Mouse (Mus musculus) MEL (cell line): ENCODE measurements around the gene Nol6. TPM values are rescaled to one million over a fixed set of nuclear protein-coding genes. Genes with fewer than 3 reads are reported as not detected.

Experiments
- DNase-seq: peaks from one replicate; pipeline ENCODE4 v3.0.0; 2011; ENCODE audit warnings: low read depth, low spot score
- H3K27ac ChIP-seq: 2 replicates; pipeline ENCODE4 v1.5.1; 2012; ENCODE audit warnings: low read depth, mild to moderate bottlenecking, control low read depth, low read length, moderate library complexity; ENCODE audit not compliant: control insufficient read depth
- H3K27me3 ChIP-seq, 2 experiments: fragments of 150-350 bp in 1 of 2; sonication (generic) in 1 of 2; 2 replicates each; pipeline ENCODE4 v1.6.1; 2012; ENCODE audit warnings: low read length in 2 of 2, mild to moderate bottlenecking in 2 of 2, improper control_type of control experiment in 1 of 2, moderate library complexity in 1 of 2; ENCODE audit not compliant: insufficient read depth in 2 of 2, control insufficient read depth in 1 of 2
- H3K36me3 ChIP-seq, 2 experiments: 2 replicates each; pipeline ENCODE4 v1.6.1; 2012 to 2014; ENCODE audit warnings: low read length in 2 of 2, improper control_type of control experiment in 1 of 2, inconsistent platforms in 1 of 2, mild to moderate bottlenecking in 1 of 2; ENCODE audit not compliant: insufficient read depth in 2 of 2, control insufficient read depth in 1 of 2
- H3K4me1 ChIP-seq, 2 experiments: fragments of 150-350 bp in 1 of 2; sonication (generic) in 1 of 2; 2 replicates each; pipeline ENCODE4 v1.6.1; 2012; ENCODE audit warnings: low read length in 2 of 2, improper control_type of control experiment in 1 of 2, mild to moderate bottlenecking in 1 of 2; ENCODE audit not compliant: insufficient read depth in 2 of 2, control insufficient read depth in 1 of 2
- H3K4me3 ChIP-seq, 2 experiments: fragments of 150-350 bp in 1 of 2; sonication (generic) in 1 of 2; 2 replicates each; pipeline ENCODE4 v1.5.1; 2012; ENCODE audit warnings: low read depth in 2 of 2, low read length in 2 of 2, mild to moderate bottlenecking in 2 of 2, moderate library complexity in 2 of 2, control low read depth in 1 of 2, improper control_type of control experiment in 1 of 2; ENCODE audit not compliant: control insufficient read depth in 1 of 2, insufficient read depth in 1 of 2
- H3K79me2 ChIP-seq: 2 replicates; pipeline ENCODE4 v1.6.1; 2012; ENCODE audit warnings: mild to moderate bottlenecking, low read length, moderate library complexity; ENCODE audit not compliant: control insufficient read depth, poor library complexity, insufficient read depth
- H3K9ac ChIP-seq: 2 replicates; pipeline ENCODE4 v1.6.1; 2012; ENCODE audit warnings: low read depth, mild to moderate bottlenecking, control low read depth, low read length, moderate library complexity; ENCODE audit not compliant: control insufficient read depth, poor library complexity, severe bottlenecking
- H3K9me3 ChIP-seq: fragments of 150-350 bp; sonication (generic); replicated peaks from 2 replicates; pipeline ENCODE4 v1.6.1; 2012; ENCODE audit warnings: mild to moderate bottlenecking, low read length, improper control_type of control experiment, moderate library complexity; ENCODE audit not compliant: insufficient read depth
- CHD1 ChIP-seq: IDR thresholded peaks from 2 replicates; pipeline ENCODE4 v1.6.1; 2012; ENCODE audit warnings: low read depth, mild to moderate bottlenecking, inconsistent platforms, low read length, improper control_type of control experiment
- CHD2 ChIP-seq: IDR thresholded peaks from 2 replicates; pipeline ENCODE4 v1.6.1; 2011; ENCODE audit warnings: low read length, improper control_type of control experiment
- ELF1 ChIP-seq: IDR thresholded peaks from 2 replicates; pipeline ENCODE4 v1.6.1; 2014; ENCODE audit warnings: low read depth, mild to moderate bottlenecking, inconsistent platforms, low read length, improper control_type of control experiment, moderate library complexity
- ETS1 ChIP-seq: IDR thresholded peaks from 2 replicates; pipeline ENCODE4 v1.6.1; 2012; ENCODE audit warnings: low read depth, mild to moderate bottlenecking, inconsistent platforms, low read length, improper control_type of control experiment, moderate library complexity
- GABPA ChIP-seq: IDR thresholded peaks from 2 replicates; pipeline ENCODE4 v1.6.1; 2012; ENCODE audit warnings: low read depth, mild to moderate bottlenecking, inconsistent platforms, low read length, improper control_type of control experiment, moderate library complexity
- HCFC1 ChIP-seq: IDR thresholded peaks from 2 replicates; pipeline ENCODE4 v1.6.1; 2012; ENCODE audit warnings: low read depth, mild to moderate bottlenecking, inconsistent platforms, low read length, improper control_type of control experiment, moderate library complexity
- MAX ChIP-seq: IDR thresholded peaks from 2 replicates; pipeline ENCODE4 v1.6.1; 2011; ENCODE audit warnings: low read length, improper control_type of control experiment
- MEF2A ChIP-seq: IDR thresholded peaks from 2 replicates; pipeline ENCODE4 v1.6.1; 2014; ENCODE audit warnings: low read depth, mild to moderate bottlenecking, inconsistent platforms, low read length, improper control_type of control experiment; ENCODE audit not compliant: poor library complexity, insufficient replicate concordance, severe bottlenecking; ENCODE audit errors: extremely low read depth
- MYB ChIP-seq: IDR thresholded peaks from 2 replicates; pipeline ENCODE4 v1.6.1; 2011; ENCODE audit warnings: mild to moderate bottlenecking, low read depth, low read length, improper control_type of control experiment
- MYC ChIP-seq: IDR thresholded peaks from 2 replicates; pipeline ENCODE4 v1.6.1; 2011; ENCODE audit warnings: low read depth, mild to moderate bottlenecking, low read length, improper control_type of control experiment, moderate library complexity
- NRF1 ChIP-seq: IDR thresholded peaks from 2 replicates; pipeline ENCODE4 v1.6.1; 2014; ENCODE audit warnings: low read depth, mild to moderate bottlenecking, inconsistent platforms, low read length, improper control_type of control experiment, moderate library complexity; ENCODE audit not compliant: poor library complexity, insufficient read depth, severe bottlenecking
- POLR2A ChIP-seq, 2 experiments: IDR thresholded peaks; 2 replicates each; pipeline ENCODE4 v1.6.1; 2011 to 2012; ENCODE audit warnings: low read length in 2 of 2, mild to moderate bottlenecking in 2 of 2, control low read depth in 1 of 2, improper control_type of control experiment in 1 of 2, low read depth in 1 of 2, moderate library complexity in 1 of 2; ENCODE audit not compliant: control insufficient read depth in 1 of 2, insufficient read depth in 1 of 2, poor library complexity in 1 of 2
- RAD21 ChIP-seq: IDR thresholded peaks from 2 replicates; pipeline ENCODE4 v1.6.1; 2011; ENCODE audit warnings: mild to moderate bottlenecking, low read depth, low read length, improper control_type of control experiment
- RCOR1 ChIP-seq: IDR thresholded peaks from 2 replicates; pipeline ENCODE4 v1.6.1; 2012; ENCODE audit warnings: low read depth, mild to moderate bottlenecking, inconsistent platforms, low read length, improper control_type of control experiment
- SIN3A ChIP-seq: IDR thresholded peaks from 2 replicates; pipeline ENCODE4 v1.6.1; 2012; ENCODE audit warnings: low read length, improper control_type of control experiment, inconsistent platforms
- SMC3 ChIP-seq: IDR thresholded peaks from 2 replicates; pipeline ENCODE4 v1.6.1; 2011; ENCODE audit warnings: low read depth, low read length, improper control_type of control experiment
- USF2 ChIP-seq, 2 experiments: IDR thresholded peaks; 2 replicates each; pipeline ENCODE4 v1.6.1; 2011 to 2012; ENCODE audit warnings: improper control_type of control experiment in 2 of 2, low read length in 2 of 2, borderline replicate concordance in 1 of 2, inconsistent platforms in 1 of 2, low read depth in 1 of 2, mild to moderate bottlenecking in 1 of 2; ENCODE audit not compliant: insufficient read depth in 1 of 2
- ZC3H11A ChIP-seq: IDR thresholded peaks from 2 replicates; pipeline ENCODE4 v1.6.1; 2012; ENCODE audit warnings: low read depth, mild to moderate bottlenecking, inconsistent platforms, low read length, improper control_type of control experiment
- ZMIZ1 ChIP-seq: IDR thresholded peaks from 2 replicates; pipeline ENCODE4 v1.6.1; 2012; ENCODE audit warnings: low read depth, mild to moderate bottlenecking, inconsistent platforms, low read length, improper control_type of control experiment, moderate library complexity
- ZNF384 ChIP-seq: IDR thresholded peaks from 2 replicates; pipeline ENCODE4 v1.6.1; 2012; ENCODE audit warnings: low read depth, mild to moderate bottlenecking, inconsistent platforms, low read length, improper control_type of control experiment
- polyA plus RNA-seq, 2 experiments: library from polyadenylated mRNA; stranded (reverse) in 1 of 2; unstranded in 1 of 2; fragments of >175 nt in 1 of 2; fragments of >200 nt in 1 of 2; gene quantifications; 2 replicates each; pipeline versions ENCODE4 v1.2.1 to v1.2.4; 2012; ENCODE audit warnings: low replicate concordance in 2 of 2, low read depth in 1 of 2; ENCODE audit not compliant: insufficient read length in 2 of 2, insufficient read depth in 1 of 2, missing spikeins in 1 of 2
- total RNA-seq: library from RNA; depleted of rRNA; stranded (reverse); fragments of 300-350 nt; gene quantifications from 2 replicates; pipeline ENCODE4 v1.2.3, GENCODE M21; 2012

Nol6 gene
- total and polyA plus RNA-seq, 3 experiments: 36.6 to 71.2 TPM; not detected in 1

DNA sequence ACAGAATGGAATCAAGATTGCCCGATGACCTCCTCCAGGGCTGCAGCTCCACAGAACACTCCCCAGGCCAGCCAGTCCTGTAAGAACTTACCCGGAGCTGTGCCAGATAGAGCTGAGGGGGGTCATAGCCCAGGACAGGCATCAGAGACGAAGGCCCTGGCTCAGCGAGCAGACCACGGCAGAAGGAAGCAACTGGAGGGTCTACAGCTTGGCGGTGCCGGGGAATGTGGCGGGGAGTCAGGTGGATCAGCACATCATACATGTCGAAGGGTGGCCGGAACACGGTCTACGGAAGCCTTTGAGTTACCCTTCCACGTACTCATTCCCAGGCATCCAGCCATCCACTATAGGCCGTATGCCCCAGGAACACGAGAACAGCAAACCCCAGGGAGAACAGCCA, 8.5 kb downstream of the Nol6 start:
- DNase-seq: no peak
- H3K4me3 ChIP-seq: no peak overlapping the region
- no peaks in the 10 kb centered on the region for H3K4me1 ChIP-seq
- no peak overlapping the region for H3K9ac ChIP-seq
- H3K36me3 ChIP-seq: peaks cover 0 to 10% of the 10 kb centered on the region in 2 experiments; a peak in 2 of 4 replicates
- H3K9me3 ChIP-seq: no peaks in the 10 kb centered on the region
- TF ChIP-seq MEF2A (no peak), RCOR1 (no peak), HCFC1 (no peak), ELF1 (no peak), ZC3H11A (no peak), POLR2A (IDR thresholded peaks at IDR 0.05; ENCODE audit: control insufficient read depth in 1 of 2, insufficient read depth in 1 of 2, low read depth in 1 of 2, low read length in 2 of 2, poor library complexity in 1 of 2) (no peak), MAX (no peak), MYC (no peak), NRF1 (no peak), RAD21 (no peak), SMC3 (no peak), ZMIZ1 (no peak), ETS1 (no peak), ZNF384 (no peak), CHD1 (no peak), GABPA (no peak), CHD2 (no peak), SIN3A (no peak), USF2 (IDR thresholded peaks at IDR 0.05; ENCODE audit: borderline replicate concordance in 1 of 2, insufficient read depth in 1 of 2, low read depth in 1 of 2, low read length in 2 of 2) (no peak)
- no peak overlapping the region for H3K27ac ChIP-seq
- no peaks in the 10 kb centered on the region for H3K79me2 ChIP-seq
- H3K27me3 ChIP-seq: no peaks in the 10 kb centered on the region

DNA sequence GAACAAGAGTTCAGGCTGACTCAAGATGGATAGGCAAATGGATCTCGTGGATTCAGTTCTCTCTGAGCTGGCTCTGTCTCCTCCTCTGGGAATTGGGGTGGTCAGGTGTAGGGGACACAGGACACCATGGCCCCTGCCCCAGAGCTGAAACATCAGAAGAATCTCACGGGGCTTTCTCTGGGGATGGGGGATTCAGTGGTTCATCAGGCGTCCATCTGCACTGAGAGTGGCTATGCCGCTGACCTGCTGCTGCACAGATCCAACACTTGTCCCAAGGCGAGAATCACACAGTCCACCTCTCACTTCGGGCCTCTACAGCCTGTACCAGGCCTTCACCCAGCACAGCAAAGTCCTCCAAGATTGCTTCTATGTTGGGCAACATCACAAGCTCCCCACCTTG, 9.2 kb downstream of the Nol6 start:
- no peak for DNase-seq
- H3K36me3 ChIP-seq: peaks cover 0 to 10% of the 10 kb centered on the region in 2 experiments; a peak in 2 of 4 replicates

More for the DNA sequence above, 9.2 kb downstream of the Nol6 start:
- H3K27me3 ChIP-seq: no peaks in the 10 kb centered on the region
- no peak overlapping the region for H3K4me3 ChIP-seq
- TF ChIP-seq MYB: no peak
- TF ChIP-seq ZNF384: no peak
- TF ChIP-seq RCOR1: no peak
- no peaks in the 10 kb centered on the region for H3K9me3 ChIP-seq
- no peak overlapping the region for H3K9ac ChIP-seq
- H3K79me2 ChIP-seq: no peaks in the 10 kb centered on the region
- no peak overlapping the region for H3K27ac ChIP-seq
- no peaks in the 10 kb centered on the region for H3K4me1 ChIP-seq
